Mouse (Mus musculus) cerebellum, adult 8-10 months (tissue): Measurements from ENCODE around the gene Adgrl3.

Source experiments
- DNase-seq: peaks from one replicate; pipeline ENCODE4 v3.0.0; 2022

The Adgrl3 gene

GRCm38 (mm10) chr5:81019590-81020254, at the start of gene Adgrl3:
Adgrl3 (plus strand) TSS chr5:81020138.
- peak; percentile 87 for DNase-seq

DNA sequence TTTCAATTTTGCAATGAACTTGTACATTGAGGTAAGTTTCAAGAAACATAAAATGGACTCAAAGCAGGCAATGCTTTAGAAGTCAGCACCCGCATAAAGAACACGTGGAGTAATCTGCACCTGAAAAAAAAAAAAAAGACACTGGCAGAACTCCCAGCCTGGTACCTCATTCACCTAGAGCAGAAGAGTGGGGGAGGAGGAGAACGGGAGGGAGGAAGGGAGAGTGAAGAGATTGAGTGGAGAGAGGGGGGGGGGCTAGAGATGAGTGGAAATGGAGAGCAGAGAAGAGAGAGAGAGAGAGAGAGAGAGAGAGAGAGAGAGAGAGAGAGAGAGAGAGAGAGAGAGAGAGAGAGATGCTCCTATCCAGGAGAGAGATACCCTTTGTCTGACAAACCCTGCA, 772 bp upstream of the Adgrl3 start:
- DNase-seq = no peak

DNA sequence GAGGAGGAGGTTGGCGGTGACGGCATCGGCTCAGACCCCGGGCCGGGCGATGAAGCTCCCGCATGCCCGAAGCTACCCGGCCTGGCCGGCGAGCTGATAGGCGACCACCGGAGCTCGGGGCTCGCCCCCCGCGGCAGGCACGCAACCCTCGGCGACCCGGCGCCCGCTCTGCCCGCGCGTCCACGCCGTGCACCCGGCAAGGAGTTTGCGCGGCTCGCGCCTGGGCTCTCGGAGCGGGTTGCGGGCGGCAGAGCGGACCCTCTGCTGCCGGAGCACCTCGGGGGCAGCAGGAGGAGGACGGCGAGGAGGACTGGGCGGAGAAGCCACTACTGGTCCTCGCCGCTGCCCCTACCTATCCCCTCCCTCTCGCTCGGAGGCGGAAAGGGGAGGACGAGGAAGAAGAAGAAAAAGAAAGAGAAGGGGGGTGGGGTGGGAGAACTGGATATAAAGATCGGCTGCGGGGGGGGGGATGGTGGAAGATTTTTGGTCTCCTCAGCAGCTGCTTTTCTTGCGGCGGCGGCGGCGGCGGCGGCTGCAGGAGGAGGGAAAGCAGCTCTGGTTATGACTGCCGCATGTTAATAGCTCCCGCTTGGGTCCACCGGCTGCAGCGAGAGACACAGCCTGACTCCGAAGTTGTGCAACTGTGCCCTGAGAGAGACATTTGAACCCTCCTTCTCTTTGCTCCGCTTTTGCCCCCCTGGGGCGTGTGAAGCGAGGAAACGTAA, 505 bp downstream of the Adgrl3 start:
- DNase-seq = peak; percentile 47

- DNase-seq = no peak
Measured at GRCm38 (mm10) chr5:81021006-81021320, 1.0 kb downstream of the Adgrl3 start.

GRCm38 (mm10) chr5:81021331-81021863, 1.5 kb downstream of the Adgrl3 start:
- DNase-seq = peak; percentile 52

DNA sequence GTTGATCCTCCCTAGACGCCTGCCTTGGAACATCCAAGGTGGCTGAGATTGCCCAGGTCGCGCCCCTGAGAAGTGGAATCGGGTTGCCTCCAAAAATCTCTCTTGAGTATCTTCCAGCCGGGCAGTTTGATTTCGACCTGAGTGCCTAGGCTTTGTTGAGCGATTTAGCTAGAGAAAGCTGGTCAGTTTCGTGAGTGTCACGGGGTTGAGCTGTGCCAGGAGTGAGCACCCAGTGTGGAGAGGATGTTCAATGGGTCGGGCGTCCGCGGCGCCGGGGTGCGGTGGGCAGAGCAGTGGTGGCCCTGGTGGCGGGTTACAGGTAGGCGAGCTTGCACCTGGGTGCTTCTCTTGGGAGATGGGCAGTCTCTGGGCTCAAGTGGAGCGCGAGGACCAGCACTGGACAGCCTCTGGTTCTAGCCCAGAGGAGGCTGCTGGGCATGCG, 1.9 kb downstream of the Adgrl3 start:
- peak; percentile 53 for DNase-seq

- DNase-seq = no peak
Measured at GRCm38 (mm10) chr5:81022306-81023071, 2.6 kb downstream of the Adgrl3 start.

DNA sequence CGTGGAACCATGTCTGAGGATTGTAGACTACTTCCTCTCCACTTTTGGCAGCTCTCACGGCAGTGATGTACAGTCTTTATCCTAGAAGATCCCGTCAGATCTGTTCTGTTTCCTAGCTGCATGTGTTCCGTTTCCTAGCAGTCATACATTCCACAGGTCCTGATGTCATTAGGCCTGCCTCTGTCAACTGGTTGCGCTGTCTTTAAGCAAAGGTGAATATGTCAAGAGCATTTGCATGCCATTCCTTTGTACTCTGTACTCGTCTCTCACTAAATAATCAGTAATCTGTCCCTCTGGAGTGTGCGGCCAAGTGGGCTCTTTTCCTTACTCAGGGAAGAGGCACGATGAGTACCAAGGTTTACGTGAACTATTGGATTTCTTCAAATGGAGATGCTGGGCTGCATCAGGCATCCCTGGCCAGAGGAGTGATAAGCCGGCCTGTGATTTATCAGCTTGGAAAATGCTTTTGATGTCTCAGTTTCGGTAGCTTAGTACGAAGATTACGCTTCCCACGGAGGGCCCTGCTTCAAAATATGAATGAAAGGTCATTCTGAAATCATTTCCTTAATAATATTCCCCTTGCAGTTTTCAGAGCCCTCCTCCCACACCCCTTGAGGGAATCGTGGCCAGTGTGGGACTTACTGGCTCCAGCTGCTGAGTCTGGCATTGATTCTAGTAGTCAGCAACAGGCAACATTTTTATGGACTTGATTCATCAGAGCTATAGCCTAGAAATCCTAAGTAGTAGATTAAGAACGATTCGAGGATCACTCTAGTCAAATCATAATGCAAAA, 4.2 kb downstream of the Adgrl3 start:
- DNase-seq = no peak

GRCm38 (mm10) chr5:81028875-81029274, 8.9 kb downstream of the Adgrl3 start:
- DNase-seq = no peak

GRCm38 (mm10) chr5:81037091-81037490, 17.2 kb downstream of the Adgrl3 start:
- no peak for DNase-seq

GRCm38 (mm10) chr5:81043875-81044274, 23.9 kb downstream of the Adgrl3 start:
- DNase-seq = no peak

GRCm38 (mm10) chr5:81046128-81046527, 26.2 kb downstream of the Adgrl3 start:
- no peak for DNase-seq

DNA sequence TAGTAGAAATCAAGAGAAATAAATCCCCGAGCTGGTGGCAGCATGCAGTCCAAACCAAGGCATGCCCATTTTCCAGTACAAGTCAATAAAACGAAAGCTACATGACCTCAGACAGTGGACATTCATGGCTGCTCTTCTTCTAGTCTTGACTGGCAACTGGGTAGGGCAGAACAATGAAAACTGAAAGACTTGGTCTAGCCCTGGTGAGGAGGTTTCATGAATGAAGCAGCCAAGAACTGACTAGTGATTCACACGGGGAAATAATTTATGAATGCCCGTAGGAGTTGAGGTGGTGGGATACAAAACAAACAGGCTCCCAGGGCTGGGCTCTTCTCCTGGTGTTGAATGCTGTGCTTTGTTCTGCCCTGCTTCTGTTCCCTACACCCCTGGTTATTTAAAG, 34.7 kb downstream of the Adgrl3 start:
- no peak for DNase-seq

GRCm38 (mm10) chr5:81055253-81055652, 35.3 kb downstream of the Adgrl3 start:
- DNase-seq = no peak

DNA sequence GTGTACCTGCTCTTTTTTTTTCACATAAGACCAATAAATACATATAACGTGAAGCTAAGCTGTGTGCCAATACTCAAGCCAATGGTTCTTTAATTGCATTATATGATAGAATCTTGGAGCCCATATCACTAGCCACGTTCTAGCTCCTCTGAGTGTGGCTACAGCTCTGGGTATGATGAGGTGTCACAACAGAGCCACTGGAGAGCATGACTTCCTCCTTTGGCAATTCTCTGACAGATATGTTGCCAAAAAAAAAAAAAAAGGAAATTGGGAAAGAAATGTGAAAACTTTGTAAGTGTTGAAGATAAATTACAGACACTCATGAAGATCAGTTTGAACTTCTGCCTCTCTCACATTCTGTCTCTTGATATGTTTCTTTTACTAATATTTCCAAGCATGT, 38.2 kb downstream of the Adgrl3 start:
- no peak for DNase-seq

GRCm38 (mm10) chr5:81060950-81061349, 41.0 kb downstream of the Adgrl3 start:
- DNase-seq = no peak

DNA sequence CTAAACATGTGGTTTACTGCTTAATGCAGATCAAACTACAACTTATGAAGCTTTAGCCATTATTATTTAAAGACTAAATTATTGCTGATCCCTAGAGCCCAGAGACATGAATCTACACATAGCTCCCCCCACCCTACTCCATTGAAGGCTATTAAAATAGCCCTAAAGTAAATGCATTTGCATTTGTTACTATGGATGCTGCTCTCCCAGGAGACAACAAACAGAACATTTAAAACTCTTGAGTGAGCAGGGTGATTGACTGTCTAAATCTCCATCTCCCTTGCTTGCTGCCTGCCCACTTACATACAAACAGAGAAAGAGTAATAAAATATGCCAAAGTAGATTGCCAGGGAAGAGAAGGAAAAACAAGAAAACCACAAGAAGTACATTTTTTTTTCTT, 41.4 kb downstream of the Adgrl3 start:
- DNase-seq = no peak

DNA sequence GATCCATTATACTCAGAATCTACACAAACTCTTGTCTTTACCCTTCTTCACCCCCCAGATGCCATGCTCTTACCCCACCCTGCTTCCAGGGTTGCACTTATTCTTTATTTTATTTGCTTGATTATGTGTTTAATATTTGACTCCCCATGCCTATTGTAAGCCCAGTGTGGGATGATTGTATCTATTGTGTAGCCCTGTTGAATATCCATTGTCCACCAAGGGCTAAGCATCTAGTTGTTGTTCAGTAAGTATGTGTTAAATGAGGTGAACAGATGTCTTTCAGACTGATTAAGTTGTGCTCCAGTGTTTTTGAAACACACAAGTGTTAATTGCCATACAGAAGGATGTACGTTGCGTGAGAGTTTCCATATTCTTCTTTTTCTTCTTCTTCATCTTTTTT, 44.1 kb downstream of the Adgrl3 start:
- no peak for DNase-seq

- no peak for DNase-seq
Measured at GRCm38 (mm10) chr5:81068173-81068572, 48.2 kb downstream of the Adgrl3 start.

- no peak for DNase-seq
Measured at GRCm38 (mm10) chr5:81068839-81069238, 48.9 kb downstream of the Adgrl3 start.

DNA sequence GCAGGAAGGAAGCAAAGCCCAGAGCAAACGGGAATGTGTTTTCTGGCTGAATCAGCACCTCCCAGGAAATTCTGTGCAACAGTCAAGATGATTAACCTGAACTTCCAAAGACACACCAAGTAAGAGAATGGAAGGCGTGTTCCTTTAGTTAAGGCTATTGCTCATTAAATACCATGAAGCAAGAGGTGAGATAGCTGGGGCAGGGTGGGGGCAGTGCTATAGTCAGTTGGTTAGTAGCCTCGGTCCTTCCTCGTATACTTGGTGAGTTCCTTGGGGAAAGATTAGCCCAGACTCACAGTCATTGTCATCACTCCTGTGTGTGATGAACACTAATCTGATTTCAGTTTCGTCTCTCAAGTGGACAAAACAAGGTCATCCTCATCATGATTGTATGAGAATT, 53.0 kb downstream of the Adgrl3 start:
- DNase-seq = no peak

DNA sequence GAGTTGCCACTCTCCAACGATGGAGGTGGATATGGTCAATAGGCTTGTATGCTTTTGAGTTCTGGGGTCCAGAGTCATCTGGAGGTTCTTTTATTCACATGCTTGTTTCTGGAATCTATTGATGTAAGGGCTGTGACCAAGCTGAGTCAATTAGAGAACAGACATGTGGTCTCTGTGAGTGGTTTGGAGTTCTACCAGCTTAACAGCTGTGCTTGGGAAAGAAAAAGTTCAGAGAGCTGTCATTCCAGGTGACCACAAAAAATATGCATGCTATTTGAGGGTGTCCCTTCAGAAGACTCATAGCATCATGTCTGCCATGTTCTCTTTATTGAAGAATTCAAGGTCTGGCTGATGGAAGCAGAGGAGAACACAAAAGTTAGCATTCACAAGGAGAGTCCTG, 53.9 kb downstream of the Adgrl3 start:
- no peak for DNase-seq

DNA sequence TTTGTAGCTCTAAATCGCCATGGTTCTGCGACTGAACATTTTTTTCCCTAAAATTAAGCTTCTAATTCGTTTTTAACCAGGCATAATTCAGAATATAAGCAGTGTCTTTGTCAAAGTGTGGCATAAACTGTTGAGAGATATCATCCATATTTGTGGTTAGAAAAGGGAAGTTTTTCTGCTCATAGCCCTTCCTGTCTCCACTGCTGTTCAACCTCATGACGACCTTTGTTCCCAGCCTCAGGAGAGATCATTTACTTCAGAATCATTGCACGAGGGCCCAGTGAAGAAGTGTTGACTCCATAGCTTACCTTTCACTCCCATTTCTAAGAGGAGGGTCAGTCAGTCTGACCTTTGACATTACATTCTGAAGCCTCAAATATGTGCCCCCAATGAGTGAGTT, 56.4 kb downstream of the Adgrl3 start:
- no peak for DNase-seq
